Mouse (Mus musculus): ENCODE data around the gene Zfp592. TPM values are rescaled to one million over a fixed set of nuclear protein-coding genes. Genes with fewer than 3 reads are reported as not detected.

The Zfp592 gene
- total and polyA plus RNA-seq, 2 experiments from 2014 or later, result 4.3 to 30.9 TPM

GRCm38 (mm10) chr7:81001844-81002243 is 8.4 kb downstream of the Zfp592 start:
- Histone ChIP-seq H3K4me1 (ENCODE audit: insufficient read depth, low read length) (no peaks in the 10 kb centered on the region), H3K27ac (no peak overlapping the region), H3K4me3 (ENCODE audit: low read length) (no peak overlapping the region), H3K36me3 (ENCODE audit: insufficient read depth, low read length) (no peaks in the 10 kb centered on the region), H3K9ac (replicated peaks; ENCODE audit: low read length) (no peak overlapping the region), H3K9me3 (ENCODE audit: low read length) (no peaks in the 10 kb centered on the region), H3K4me2 (ENCODE audit: low read depth, low read length) (no peak overlapping the region), H3K27me3 (ENCODE audit: insufficient read depth, low read length) (no peaks in the 10 kb centered on the region)
- TF ChIP-seq CTCF (IDR thresholded peaks at IDR 0.05; ENCODE audit: low read depth), result no peak
- WGBS, result 40% methylated on average over 5 of the region's 5 CpGs
- DNase-seq (ENCODE audit: low spot score) (no peak), ATAC-seq (no peak)

- no peak for ATAC-seq
- no peak for DNase-seq (ENCODE audit: low spot score)
Observed at GRCm38 (mm10) chr7:81004556-81005079, 11.1 kb downstream of the Zfp592 start.

GRCm38 (mm10) chr7:81005969-81006368 is 12.5 kb downstream of the Zfp592 start:
- WGBS, result 84% methylated on average over 1 of the region's 1 CpGs
- TF ChIP-seq CTCF (IDR thresholded peaks at IDR 0.05; ENCODE audit: low read depth), result no peak
- no peak overlapping the region for H3K4me2 ChIP-seq (ENCODE audit: low read depth, low read length)
- DNase-seq (ENCODE audit: low spot score) (no peak), ATAC-seq (no peak)
- no peak overlapping the region for H3K27ac ChIP-seq
- no peak overlapping the region for H3K9ac ChIP-seq (replicated peaks; ENCODE audit: low read length)
- no peaks in the 10 kb centered on the region for H3K36me3 ChIP-seq (ENCODE audit: insufficient read depth, low read length)
- H3K4me1 ChIP-seq (ENCODE audit: insufficient read depth, low read length), result no peaks in the 10 kb centered on the region
- no peaks in the 10 kb centered on the region for H3K9me3 ChIP-seq (ENCODE audit: low read length)
- no peak overlapping the region for H3K4me3 ChIP-seq (ENCODE audit: low read length)
- no peaks in the 10 kb centered on the region for H3K27me3 ChIP-seq (ENCODE audit: insufficient read depth, low read length)

More at GRCm38 (mm10) chr7:81004556-81005079, 11.1 kb downstream of the Zfp592 start:
- no peak for TF ChIP-seq CTCF (IDR thresholded peaks at IDR 0.05; ENCODE audit: low read depth)
- Histone ChIP-seq H3K4me3 (ENCODE audit: low read length) (no peak overlapping the region), H3K9ac (replicated peaks; ENCODE audit: low read length) (no peak overlapping the region), H3K36me3 (ENCODE audit: insufficient read depth, low read length) (no peaks in the 10 kb centered on the region), H3K9me3 (ENCODE audit: low read length) (no peaks in the 10 kb centered on the region), H3K4me1 (ENCODE audit: insufficient read depth, low read length) (no peaks in the 10 kb centered on the region), H3K27me3 (ENCODE audit: insufficient read depth, low read length) (no peaks in the 10 kb centered on the region), H3K4me2 (ENCODE audit: low read depth, low read length) (no peak overlapping the region), H3K27ac (no peak overlapping the region)
- 83% methylated on average over 3 of the region's 3 CpGs for WGBS

GRCm38 (mm10) chr7:81008285-81008684 is 14.8 kb downstream of the Zfp592 start:
- WGBS, result 75% methylated on average over 3 of the region's 3 CpGs
- H3K9me3 ChIP-seq (ENCODE audit: low read length), result no peaks in the 10 kb centered on the region
- no peak overlapping the region for H3K9ac ChIP-seq (replicated peaks; ENCODE audit: low read length)
- no peaks in the 10 kb centered on the region for H3K36me3 ChIP-seq (ENCODE audit: insufficient read depth, low read length)
- no peak overlapping the region for H3K27ac ChIP-seq
- TF ChIP-seq CTCF (IDR thresholded peaks at IDR 0.05; ENCODE audit: low read depth), result no peak
- no peak overlapping the region for H3K4me2 ChIP-seq (ENCODE audit: low read depth, low read length)
- ATAC-seq, result no peak
- no peak for DNase-seq (ENCODE audit: low spot score)
- no peak overlapping the region for H3K4me3 ChIP-seq (ENCODE audit: low read length)
- no peaks in the 10 kb centered on the region for H3K27me3 ChIP-seq (ENCODE audit: insufficient read depth, low read length)
- H3K4me1 ChIP-seq (ENCODE audit: insufficient read depth, low read length), result no peaks in the 10 kb centered on the region

- ATAC-seq, result no peak
Observed at GRCm38 (mm10) chr7:81011576-81011975, 18.1 kb downstream of the Zfp592 start.

GRCm38 (mm10) chr7:81020307-81020706 is 26.8 kb downstream of the Zfp592 start:
- no peaks in the 10 kb centered on the region for H3K4me1 ChIP-seq (ENCODE audit: insufficient read depth, low read length)
- no peak overlapping the region for H3K27ac ChIP-seq
- ATAC-seq (no peak), DNase-seq (ENCODE audit: low spot score) (no peak)
- no peak overlapping the region for H3K4me2 ChIP-seq (ENCODE audit: low read depth, low read length)
- no peaks in the 10 kb centered on the region for H3K27me3 ChIP-seq (ENCODE audit: insufficient read depth, low read length)
- no peak overlapping the region for H3K4me3 ChIP-seq (ENCODE audit: low read length)
- no peaks in the 10 kb centered on the region for H3K9me3 ChIP-seq (ENCODE audit: low read length)
- H3K36me3 ChIP-seq (ENCODE audit: insufficient read depth, low read length), result peaks cover 23% of the 10 kb centered on the region
- WGBS, result 41% methylated on average over 11 of the region's 11 CpGs
- no peak overlapping the region for H3K9ac ChIP-seq (replicated peaks; ENCODE audit: low read length)
- no peak for TF ChIP-seq CTCF (IDR thresholded peaks at IDR 0.05; ENCODE audit: low read depth)

More at GRCm38 (mm10) chr7:81011576-81011975, 18.1 kb downstream of the Zfp592 start:
- H3K9me3 ChIP-seq (ENCODE audit: low read length), result no peaks in the 10 kb centered on the region
- WGBS, result 95% methylated on average over 3 of the region's 3 CpGs
- H3K4me2 ChIP-seq (ENCODE audit: low read depth, low read length), result no peak overlapping the region
- H3K36me3 ChIP-seq (ENCODE audit: insufficient read depth, low read length), result no peaks in the 10 kb centered on the region
- H3K27me3 ChIP-seq (ENCODE audit: insufficient read depth, low read length), result no peaks in the 10 kb centered on the region
- H3K9ac ChIP-seq (replicated peaks; ENCODE audit: low read length), result no peak overlapping the region
- no peak overlapping the region for H3K27ac ChIP-seq
- no peak for DNase-seq (ENCODE audit: low spot score)
- no peak for TF ChIP-seq CTCF (IDR thresholded peaks at IDR 0.05; ENCODE audit: low read depth)
- no peaks in the 10 kb centered on the region for H3K4me1 ChIP-seq (ENCODE audit: insufficient read depth, low read length)
- no peak overlapping the region for H3K4me3 ChIP-seq (ENCODE audit: low read length)

- Histone ChIP-seq H3K27me3 (ENCODE audit: insufficient read depth, low read length) (no peaks in the 10 kb centered on the region), H3K4me1 (ENCODE audit: insufficient read depth, low read length) (no peaks in the 10 kb centered on the region), H3K36me3 (ENCODE audit: insufficient read depth, low read length) (peaks cover 24% of the 10 kb centered on the region), H3K4me2 (ENCODE audit: low read depth, low read length) (no peak overlapping the region), H3K4me3 (ENCODE audit: low read length) (no peak overlapping the region), H3K9me3 (ENCODE audit: low read length) (no peaks in the 10 kb centered on the region), H3K9ac (replicated peaks; ENCODE audit: low read length) (no peak overlapping the region), H3K27ac (no peak overlapping the region)
- TF ChIP-seq CTCF (IDR thresholded peaks at IDR 0.05; ENCODE audit: low read depth), result no peak
- no peak for DNase-seq (ENCODE audit: low spot score)
- ATAC-seq, result no peak
Observed at GRCm38 (mm10) chr7:81022731-81023130, 29.2 kb downstream of the Zfp592 start.
